Mouse (Mus musculus): ENCODE results near the gene Omt2a. TPM values are rescaled to one million over a fixed set of nuclear protein-coding genes. Genes with fewer than 3 reads are reported as not detected.
"Not testable (repeated sequence)": the region's sequence is repeated elsewhere in the genome, so short reads cannot be mapped to it uniquely, and the experiment has no call there.

Omt2a gene
- polyA plus RNA-seq, 1 experiment from 2014 or later = not detected

DNA sequence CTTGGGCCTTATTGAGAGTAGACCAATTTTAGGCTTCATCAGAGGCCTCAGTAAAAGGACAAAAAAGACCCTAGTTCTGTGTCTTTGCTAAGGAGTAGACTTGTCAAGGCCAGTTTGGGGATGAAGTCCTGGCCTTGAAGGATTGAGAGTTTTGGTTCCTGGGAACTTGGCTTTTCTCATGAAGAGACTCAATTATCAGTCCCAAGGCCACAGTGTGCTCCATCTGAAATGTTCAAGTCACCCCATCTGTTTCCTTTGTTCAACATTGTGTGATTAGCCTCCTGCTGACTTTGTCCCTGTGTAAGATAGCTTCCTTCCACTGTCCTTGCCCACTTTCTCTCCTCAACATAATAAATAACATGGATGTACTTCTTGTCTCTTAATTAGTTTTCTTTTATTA is 35.4 kb upstream of the Omt2a start:
- H3K4me2 ChIP-seq (ENCODE audit: low read depth, low read length, severe bottlenecking); H3K4me3 ChIP-seq (ENCODE audit: low read depth, low read length); H3K27ac ChIP-seq (ENCODE audit: low read depth, low read length); H3K27me3 ChIP-seq (ENCODE audit: control insufficient read depth, insufficient read depth, low read length); DNase-seq (ENCODE audit: low spot score); H3K36me3 ChIP-seq (ENCODE audit: control insufficient read depth, insufficient read depth, low read length); H3K9me3 ChIP-seq (ENCODE audit: control insufficient read depth, low read length); ATAC-seq (replicated peaks; ENCODE audit: low FRiP score); H3K4me1 ChIP-seq (replicated peaks; ENCODE audit: control insufficient read depth, insufficient read depth, low read length); H3K9ac ChIP-seq (ENCODE audit: low read length): not testable (repeated sequence)

DNA sequence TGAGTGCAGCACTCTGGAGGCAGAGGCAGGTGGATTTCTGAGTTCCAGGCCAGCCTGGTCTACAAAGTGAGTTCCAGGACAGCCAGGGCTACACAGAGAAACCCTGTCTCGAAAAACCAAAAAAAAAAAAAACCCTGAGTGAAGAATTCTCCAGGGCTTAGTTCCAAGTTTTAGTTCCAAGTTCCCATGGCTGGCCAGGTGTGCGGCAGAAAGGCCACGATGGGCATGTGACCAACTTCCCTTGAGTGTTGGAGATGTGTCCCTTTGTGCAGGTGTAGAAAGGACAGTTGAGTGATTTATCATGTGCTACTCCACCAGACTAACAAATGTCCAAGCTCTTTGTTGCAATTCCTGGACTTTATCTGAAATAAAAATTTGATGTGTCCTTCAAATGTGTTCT is 34.5 kb upstream of the Omt2a start:
- not testable (repeated sequence) for H3K36me3 ChIP-seq (ENCODE audit: control insufficient read depth, insufficient read depth, low read length); H3K9me3 ChIP-seq (ENCODE audit: control insufficient read depth, low read length); H3K27ac ChIP-seq (ENCODE audit: low read depth, low read length); H3K4me1 ChIP-seq (replicated peaks; ENCODE audit: control insufficient read depth, insufficient read depth, low read length); H3K27me3 ChIP-seq (ENCODE audit: control insufficient read depth, insufficient read depth, low read length); H3K9ac ChIP-seq (ENCODE audit: low read length); H3K4me3 ChIP-seq (ENCODE audit: low read depth, low read length); H3K4me2 ChIP-seq (ENCODE audit: low read depth, low read length, severe bottlenecking); DNase-seq (ENCODE audit: low spot score); ATAC-seq (replicated peaks; ENCODE audit: low FRiP score)
- 83% methylated on average over 3 of the region's 3 CpGs for WGBS

DNA sequence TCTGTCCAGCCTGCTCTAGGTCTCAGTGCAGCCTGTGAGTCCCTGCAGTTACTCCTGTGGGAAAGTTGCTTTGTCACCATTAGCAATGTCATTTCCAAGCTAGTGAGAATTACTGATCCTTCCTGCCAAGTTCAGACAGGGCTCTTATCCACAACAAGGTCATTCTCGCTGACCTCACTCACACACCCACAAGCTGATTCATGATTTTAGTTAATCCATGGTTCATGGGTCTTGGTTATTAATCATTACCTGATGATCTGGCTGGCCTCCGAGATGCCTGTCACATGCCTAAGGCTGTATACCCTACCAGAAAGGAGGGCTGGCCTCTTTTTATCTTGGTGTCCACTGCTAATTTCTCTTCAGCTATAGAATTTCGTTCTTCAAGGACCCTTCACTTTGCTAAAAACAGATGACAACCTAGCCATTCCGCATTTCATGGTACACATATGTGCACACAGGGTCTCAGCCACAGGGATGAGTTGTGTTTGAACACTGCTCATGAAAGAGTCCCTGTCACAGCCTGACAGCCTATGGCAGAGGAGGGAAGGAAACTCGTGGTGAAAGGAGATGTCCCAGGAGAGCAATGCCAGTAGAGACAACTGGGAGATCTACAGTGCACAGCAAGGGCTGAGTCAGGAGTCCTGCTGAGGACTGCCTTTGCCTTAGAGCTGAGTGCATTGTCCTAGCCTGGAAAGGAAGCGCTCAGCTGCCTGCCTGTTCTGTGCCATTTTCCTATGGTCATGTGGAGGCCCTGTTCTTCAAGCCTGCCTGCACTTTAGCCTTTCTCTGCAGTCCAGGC is 33.8 kb upstream of the Omt2a start:
- H3K4me2 ChIP-seq (ENCODE audit: low read depth, low read length, severe bottlenecking); H3K4me3 ChIP-seq (ENCODE audit: low read depth, low read length); H3K27ac ChIP-seq (ENCODE audit: low read depth, low read length); H3K27me3 ChIP-seq (ENCODE audit: control insufficient read depth, insufficient read depth, low read length); H3K9me3 ChIP-seq (ENCODE audit: control insufficient read depth, low read length); H3K4me1 ChIP-seq (replicated peaks; ENCODE audit: control insufficient read depth, insufficient read depth, low read length); H3K9ac ChIP-seq (ENCODE audit: low read length); ATAC-seq (replicated peaks; ENCODE audit: low FRiP score); H3K36me3 ChIP-seq (ENCODE audit: control insufficient read depth, insufficient read depth, low read length); DNase-seq (ENCODE audit: low spot score): not testable (repeated sequence)
- WGBS = 70% methylated on average over 6 of the region's 6 CpGs

DNA sequence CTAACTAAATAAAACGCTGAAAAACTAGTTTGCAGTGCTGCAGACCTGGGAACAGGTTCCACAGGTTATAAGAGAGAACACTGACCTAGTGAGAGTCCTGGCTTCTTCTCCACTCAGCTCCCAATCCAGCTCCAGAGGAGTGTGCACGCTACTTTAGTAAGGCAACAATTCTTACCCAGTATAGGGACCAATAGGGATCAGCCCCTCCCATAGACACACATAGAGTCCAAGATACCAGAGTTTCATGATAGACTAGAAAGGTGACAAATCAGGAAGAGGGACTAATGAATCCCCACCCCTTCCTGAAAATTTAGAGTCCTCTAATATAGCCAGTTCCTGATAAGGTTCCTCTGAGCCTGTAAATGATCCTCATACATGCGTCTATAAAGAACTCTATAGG is 32.4 kb upstream of the Omt2a start:
- H3K4me1 ChIP-seq (replicated peaks; ENCODE audit: control insufficient read depth, insufficient read depth, low read length) = no peaks in the 10 kb centered on the region
- no peak overlapping the region for H3K9ac ChIP-seq (ENCODE audit: low read length)
- no peaks in the 10 kb centered on the region for H3K9me3 ChIP-seq (ENCODE audit: control insufficient read depth, low read length)
- H3K27me3 ChIP-seq (ENCODE audit: control insufficient read depth, insufficient read depth, low read length) = no peaks in the 10 kb centered on the region
- 66% methylated on average over 3 of the region's 3 CpGs for WGBS
- H3K4me2 ChIP-seq (ENCODE audit: low read depth, low read length, severe bottlenecking) = no peak overlapping the region
- no peak for DNase-seq (ENCODE audit: low spot score)
- no peaks in the 10 kb centered on the region for H3K36me3 ChIP-seq (ENCODE audit: control insufficient read depth, insufficient read depth, low read length)
- ATAC-seq (replicated peaks; ENCODE audit: low FRiP score) = no peak
- H3K4me3 ChIP-seq (ENCODE audit: low read depth, low read length) = no peak overlapping the region
- no peak overlapping the region for H3K27ac ChIP-seq (ENCODE audit: low read depth, low read length)

DNA sequence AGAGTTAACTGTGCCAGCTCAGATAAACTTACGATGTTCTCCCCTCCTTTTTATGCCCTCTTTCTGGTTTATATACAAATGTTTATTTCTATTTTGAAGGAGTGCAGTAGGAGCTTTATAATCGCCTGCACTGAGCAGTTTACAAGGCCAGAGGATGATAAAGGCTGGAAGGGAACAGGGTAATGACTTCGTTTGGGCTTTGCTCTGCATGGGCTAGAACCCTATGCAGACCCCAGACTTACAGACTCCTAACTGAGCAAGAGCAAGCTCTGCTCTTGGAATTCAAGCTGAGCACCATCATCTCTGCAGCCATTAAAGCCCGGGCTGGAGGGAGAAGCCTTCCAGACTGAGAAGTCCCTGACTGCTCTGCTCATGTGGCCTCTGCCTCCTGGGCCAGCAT is 30.6 kb upstream of the Omt2a start:
- not testable (repeated sequence) for H3K27ac ChIP-seq (ENCODE audit: low read depth, low read length)
- WGBS = 68% methylated on average over 4 of the region's 4 CpGs

DNA sequence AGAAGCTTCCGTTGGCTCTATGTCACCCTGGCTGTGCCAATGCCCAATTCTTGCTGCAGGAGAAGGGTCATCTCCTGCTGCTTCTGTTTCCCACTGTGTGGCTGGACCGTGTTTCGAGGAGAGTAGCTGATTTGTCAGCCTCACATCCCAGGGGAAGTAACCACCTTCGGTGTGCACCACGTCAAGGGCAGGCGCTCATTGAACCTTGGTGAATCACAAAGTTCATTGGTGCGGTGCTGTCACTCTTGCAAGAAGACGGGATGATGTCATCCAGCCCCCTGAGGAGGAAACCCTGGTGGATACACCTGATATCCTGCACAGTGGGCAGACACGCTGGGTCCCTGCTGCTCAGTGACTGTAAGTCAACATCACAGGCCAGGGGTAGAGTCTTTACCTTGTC is 28.5 kb upstream of the Omt2a start:
- H3K4me1 ChIP-seq (replicated peaks; ENCODE audit: control insufficient read depth, insufficient read depth, low read length); DNase-seq (ENCODE audit: low spot score); H3K36me3 ChIP-seq (ENCODE audit: control insufficient read depth, insufficient read depth, low read length); ATAC-seq (replicated peaks; ENCODE audit: low FRiP score); H3K27ac ChIP-seq (ENCODE audit: low read depth, low read length); H3K9me3 ChIP-seq (ENCODE audit: control insufficient read depth, low read length); H3K9ac ChIP-seq (ENCODE audit: low read length); H3K4me2 ChIP-seq (ENCODE audit: low read depth, low read length, severe bottlenecking); H3K27me3 ChIP-seq (ENCODE audit: control insufficient read depth, insufficient read depth, low read length); H3K4me3 ChIP-seq (ENCODE audit: low read depth, low read length): not testable (repeated sequence)
- WGBS = 90% methylated on average over 9 of the region's 9 CpGs

More for the DNA sequence above, 30.6 kb upstream of the Omt2a start:
- not testable (repeated sequence) for H3K4me1 ChIP-seq (replicated peaks; ENCODE audit: control insufficient read depth, insufficient read depth, low read length); H3K9me3 ChIP-seq (ENCODE audit: control insufficient read depth, low read length); ATAC-seq (replicated peaks; ENCODE audit: low FRiP score); H3K27me3 ChIP-seq (ENCODE audit: control insufficient read depth, insufficient read depth, low read length); DNase-seq (ENCODE audit: low spot score); H3K4me2 ChIP-seq (ENCODE audit: low read depth, low read length, severe bottlenecking); H3K4me3 ChIP-seq (ENCODE audit: low read depth, low read length); H3K36me3 ChIP-seq (ENCODE audit: control insufficient read depth, insufficient read depth, low read length); H3K9ac ChIP-seq (ENCODE audit: low read length)

DNA sequence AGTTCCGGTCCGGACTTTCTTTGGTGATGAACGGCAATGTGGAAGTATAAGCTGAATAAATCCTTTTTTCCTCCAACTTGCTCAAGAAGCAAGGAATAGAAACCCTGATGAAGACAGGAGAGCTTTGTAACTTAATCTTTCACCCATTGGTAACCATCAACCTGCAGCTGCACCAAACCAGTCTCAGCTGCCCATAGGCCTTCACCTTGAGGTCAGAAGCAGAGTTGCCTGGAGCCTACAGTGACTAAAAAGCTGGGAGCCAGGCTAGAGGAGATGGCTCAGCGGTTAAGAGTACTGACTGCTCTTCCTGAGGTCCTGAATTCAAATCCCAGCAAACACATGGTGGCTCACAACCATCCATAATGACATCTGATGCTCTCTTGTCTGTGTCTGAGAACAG is 27.9 kb upstream of the Omt2a start:
- not testable (repeated sequence) for H3K4me3 ChIP-seq (ENCODE audit: low read depth, low read length); H3K9ac ChIP-seq (ENCODE audit: low read length); H3K27ac ChIP-seq (ENCODE audit: low read depth, low read length); H3K4me1 ChIP-seq (replicated peaks; ENCODE audit: control insufficient read depth, insufficient read depth, low read length); H3K9me3 ChIP-seq (ENCODE audit: control insufficient read depth, low read length); DNase-seq (ENCODE audit: low spot score); H3K36me3 ChIP-seq (ENCODE audit: control insufficient read depth, insufficient read depth, low read length); ATAC-seq (replicated peaks; ENCODE audit: low FRiP score); H3K27me3 ChIP-seq (ENCODE audit: control insufficient read depth, insufficient read depth, low read length); H3K4me2 ChIP-seq (ENCODE audit: low read depth, low read length, severe bottlenecking)
- 90% methylated on average over 4 of the region's 4 CpGs for WGBS

DNA sequence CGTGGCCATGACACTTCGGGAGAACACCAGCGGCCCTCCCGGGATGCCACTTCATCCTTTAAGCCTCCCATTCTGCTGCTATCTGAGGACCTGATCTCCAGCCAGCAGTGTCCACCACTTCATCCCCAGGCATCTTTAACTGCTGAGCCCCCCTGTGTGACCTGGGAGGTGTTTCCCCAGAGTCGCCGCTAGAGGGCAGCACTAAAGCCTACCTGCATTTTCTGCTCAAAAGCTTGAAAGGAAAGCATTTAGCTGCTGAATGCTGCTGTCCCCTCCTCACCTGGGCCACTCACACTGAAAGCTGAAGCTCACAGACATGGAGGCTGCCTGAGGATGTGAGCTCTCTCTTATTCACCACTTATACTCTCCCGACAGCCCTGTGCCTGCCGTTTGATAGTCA is 25.7 kb upstream of the Omt2a start:
- H3K36me3 ChIP-seq (ENCODE audit: control insufficient read depth, insufficient read depth, low read length); H3K27ac ChIP-seq (ENCODE audit: low read depth, low read length); H3K4me1 ChIP-seq (replicated peaks; ENCODE audit: control insufficient read depth, insufficient read depth, low read length); H3K27me3 ChIP-seq (ENCODE audit: control insufficient read depth, insufficient read depth, low read length); H3K4me3 ChIP-seq (ENCODE audit: low read depth, low read length); H3K9ac ChIP-seq (ENCODE audit: low read length); H3K9me3 ChIP-seq (ENCODE audit: control insufficient read depth, low read length); H3K4me2 ChIP-seq (ENCODE audit: low read depth, low read length, severe bottlenecking): not testable (repeated sequence)
- ATAC-seq (replicated peaks; ENCODE audit: low FRiP score) (0 out of 2 replicates have a peak, but pooled peaks have one; percentile 33), DNase-seq (ENCODE audit: low spot score) (peak; percentile 78)
- 11% methylated on average over 8 of the region's 8 CpGs for WGBS

DNA sequence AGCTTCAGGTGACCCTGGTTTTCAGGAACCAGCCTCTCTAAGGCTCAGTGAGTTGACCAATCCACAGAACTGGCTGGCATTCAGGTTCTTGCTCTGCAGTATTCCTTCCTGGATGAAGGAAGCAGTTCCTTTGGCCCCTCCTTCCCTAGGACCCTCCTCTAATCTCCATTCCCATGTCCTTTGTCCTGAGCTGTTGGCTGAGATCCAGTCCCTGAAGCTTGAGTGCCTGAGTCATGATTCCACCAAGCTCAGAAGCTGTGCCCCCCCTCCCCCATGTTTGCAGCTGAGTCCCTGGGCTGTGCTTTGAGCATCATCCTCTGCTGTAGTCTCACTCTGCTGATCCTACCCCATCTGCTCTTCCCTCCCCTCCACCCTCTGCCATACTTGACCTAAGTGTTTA is 22.5 kb upstream of the Omt2a start:
- H3K36me3 ChIP-seq (ENCODE audit: control insufficient read depth, insufficient read depth, low read length); H3K9ac ChIP-seq (ENCODE audit: low read length); ATAC-seq (replicated peaks; ENCODE audit: low FRiP score); H3K4me3 ChIP-seq (ENCODE audit: low read depth, low read length); H3K9me3 ChIP-seq (ENCODE audit: control insufficient read depth, low read length); H3K27me3 ChIP-seq (ENCODE audit: control insufficient read depth, insufficient read depth, low read length); DNase-seq (ENCODE audit: low spot score); H3K4me2 ChIP-seq (ENCODE audit: low read depth, low read length, severe bottlenecking); H3K4me1 ChIP-seq (replicated peaks; ENCODE audit: control insufficient read depth, insufficient read depth, low read length); H3K27ac ChIP-seq (ENCODE audit: low read depth, low read length): not testable (repeated sequence)
